Mouse (Mus musculus) thymus, postnatal 4 days (tissue): ENCODE data around the gene Chsy1.

ENCODE experiments used
- DNase-seq: peaks from one replicate; pipeline ENCODE4 v3.0.0; 2021

The Chsy1 gene

GRCm38 (mm10) chr7:66142514-66142913, 33.2 kb downstream of the Chsy1 start:
- DNase-seq: no peak

DNA sequence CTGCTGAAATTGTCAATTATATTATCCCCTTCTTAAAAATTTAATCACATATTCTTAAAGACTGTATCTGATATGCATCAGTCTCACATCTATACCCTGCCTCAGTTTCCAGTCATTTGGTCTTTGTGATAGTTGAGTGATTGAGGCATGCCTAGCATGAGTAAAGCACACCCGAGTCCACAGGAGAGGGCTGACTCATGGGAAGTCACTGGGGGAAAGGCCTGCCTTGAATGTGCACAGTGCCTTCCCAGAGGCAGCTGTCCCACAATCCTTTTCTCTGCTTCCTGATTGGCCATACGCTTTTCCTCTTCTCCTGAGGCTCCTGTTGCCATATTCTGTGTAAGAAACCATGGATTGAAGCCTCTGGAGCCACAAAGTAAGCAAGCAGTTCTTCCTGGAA, 35.2 kb downstream of the Chsy1 start:
- no peak for DNase-seq

DNA sequence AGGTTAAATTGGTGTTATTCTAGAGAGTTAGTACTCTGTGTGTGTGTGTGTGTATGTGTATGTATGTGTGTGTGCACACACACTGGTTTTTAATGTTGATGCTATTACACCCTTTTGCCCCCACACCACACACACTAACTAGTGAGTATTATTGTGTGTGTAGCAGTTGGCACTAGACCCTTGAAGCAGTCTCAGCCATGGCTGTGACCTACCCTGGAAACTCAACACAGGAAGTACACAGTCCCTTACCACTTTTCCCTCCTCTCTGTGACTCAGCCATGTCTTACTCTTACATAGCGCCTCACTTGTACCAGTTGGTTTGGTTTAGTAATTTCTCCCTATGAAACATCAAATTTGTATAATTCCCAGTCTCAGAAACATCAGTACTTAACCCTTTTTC, 37.8 kb downstream of the Chsy1 start:
- no peak for DNase-seq

- DNase-seq: no peak
Observed at GRCm38 (mm10) chr7:66147816-66148215, 38.5 kb downstream of the Chsy1 start.

- no peak for DNase-seq
Observed at GRCm38 (mm10) chr7:66149506-66149905, 40.2 kb downstream of the Chsy1 start.

DNA sequence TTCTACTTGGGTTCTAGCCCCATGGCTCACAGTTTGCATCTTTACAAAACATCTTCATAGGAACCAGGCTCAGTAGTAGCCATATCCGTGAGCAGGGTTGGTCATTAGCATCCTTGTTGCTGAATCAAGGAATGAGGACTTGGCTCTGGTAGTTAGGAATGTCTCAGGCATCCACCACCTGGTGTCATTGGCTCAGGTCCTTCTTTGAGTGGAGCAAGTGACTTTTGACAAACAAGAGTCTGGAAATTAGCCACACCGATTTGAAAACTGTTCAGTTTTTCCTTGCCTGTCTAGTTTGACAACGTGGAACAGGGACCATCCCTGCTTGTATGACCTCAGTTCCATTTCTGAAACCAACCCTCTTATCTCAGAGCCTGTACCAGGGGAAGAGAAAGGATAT, 41.1 kb downstream of the Chsy1 start:
- no peak for DNase-seq

GRCm38 (mm10) chr7:66157413-66157812, 48.1 kb downstream of the Chsy1 start:
- no peak for DNase-seq

- no peak for DNase-seq
Observed at GRCm38 (mm10) chr7:66157861-66158415, 48.6 kb downstream of the Chsy1 start.

DNA sequence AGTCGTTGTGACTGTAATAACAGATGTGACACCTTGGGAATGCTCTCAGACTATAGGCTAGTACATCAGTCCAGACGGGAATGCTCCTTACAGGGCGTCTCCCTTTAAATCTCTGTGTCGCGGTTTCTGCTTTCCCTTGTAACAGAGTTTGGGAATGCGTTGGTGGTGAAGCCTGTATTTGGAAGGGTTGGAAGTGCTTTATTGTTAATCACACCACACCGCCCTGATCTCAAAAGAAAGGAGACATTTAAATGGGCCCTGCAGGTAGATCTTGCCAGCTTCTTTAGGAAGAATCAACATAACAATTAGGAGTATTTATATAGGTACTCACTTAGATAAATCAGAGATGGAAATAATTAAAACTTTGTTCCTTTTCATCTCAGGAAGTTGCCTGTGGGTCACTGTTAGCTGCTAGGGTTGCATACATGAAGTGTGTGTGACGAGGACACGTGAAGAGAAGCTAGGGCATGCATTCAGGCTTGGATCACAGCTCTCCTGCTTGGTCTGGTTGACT, 49.4 kb downstream of the Chsy1 start:
- no peak for DNase-seq

- no peak for DNase-seq
Observed at GRCm38 (mm10) chr7:66159961-66160360, 50.6 kb downstream of the Chsy1 start.

- no peak for DNase-seq
Observed at GRCm38 (mm10) chr7:66161836-66162235, 52.5 kb downstream of the Chsy1 start.

GRCm38 (mm10) chr7:66162489-66162888, 53.2 kb downstream of the Chsy1 start:
- no peak for DNase-seq

- DNase-seq: no peak
Observed at GRCm38 (mm10) chr7:66162981-66163380, 53.7 kb downstream of the Chsy1 start.

- no peak for DNase-seq
Observed at GRCm38 (mm10) chr7:66164427-66165031, 55.2 kb downstream of the Chsy1 start.

- DNase-seq: no peak
Observed at GRCm38 (mm10) chr7:66165036-66165798, 55.9 kb downstream of the Chsy1 start.

- DNase-seq: no peak
Observed at GRCm38 (mm10) chr7:66168877-66169276, 59.6 kb downstream of the Chsy1 start.

DNA sequence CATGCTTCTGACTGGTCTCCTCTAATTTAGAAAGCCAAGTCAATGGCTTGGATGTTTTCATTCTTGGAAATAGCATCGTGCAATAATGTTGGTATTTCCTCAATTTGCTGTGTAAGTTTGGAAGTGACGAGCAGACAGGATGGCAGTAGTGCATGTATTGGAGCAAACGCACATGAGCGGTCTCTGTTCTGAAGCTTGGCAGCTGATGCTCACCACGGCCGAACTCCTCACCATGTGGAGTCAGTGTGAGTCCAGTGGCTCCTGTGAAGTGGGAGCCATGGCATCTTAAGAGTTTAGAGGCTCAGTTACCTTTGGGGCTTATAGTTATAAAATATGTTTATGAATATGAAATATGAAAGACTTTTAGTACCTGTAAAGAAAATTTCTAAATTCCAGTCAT, 60.2 kb downstream of the Chsy1 start:
- no peak for DNase-seq

DNA sequence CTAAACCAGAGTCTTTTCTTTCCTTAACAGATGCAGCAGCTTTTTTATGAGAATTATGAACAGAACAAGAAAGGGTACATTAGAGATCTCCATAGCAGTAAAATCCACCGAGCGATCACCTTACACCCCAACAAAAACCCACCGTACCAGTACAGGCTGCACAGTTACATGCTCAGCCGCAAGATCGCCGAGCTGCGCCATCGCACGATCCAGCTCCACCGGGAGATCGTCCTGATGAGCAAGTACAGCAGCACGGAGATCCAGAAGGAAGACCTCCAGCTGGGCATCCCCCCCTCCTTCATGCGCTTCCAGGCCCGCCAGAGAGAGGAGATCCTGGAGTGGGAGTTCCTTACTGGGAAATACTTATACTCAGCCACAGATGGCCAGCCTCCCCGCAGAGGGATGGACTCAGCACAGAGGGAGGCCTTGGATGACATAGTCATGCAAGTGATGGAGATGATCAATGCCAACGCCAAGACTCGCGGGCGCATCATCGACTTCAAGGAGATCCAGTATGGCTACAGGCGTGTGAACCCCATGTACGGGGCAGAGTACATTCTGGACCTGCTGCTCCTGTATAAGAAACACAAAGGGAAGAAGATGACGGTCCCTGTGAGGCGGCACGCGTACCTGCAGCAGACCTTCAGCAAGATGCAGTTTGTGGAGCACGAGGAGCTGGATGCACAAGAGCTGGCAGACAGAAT, 61.6 kb downstream of the Chsy1 start:
- no peak for DNase-seq

DNA sequence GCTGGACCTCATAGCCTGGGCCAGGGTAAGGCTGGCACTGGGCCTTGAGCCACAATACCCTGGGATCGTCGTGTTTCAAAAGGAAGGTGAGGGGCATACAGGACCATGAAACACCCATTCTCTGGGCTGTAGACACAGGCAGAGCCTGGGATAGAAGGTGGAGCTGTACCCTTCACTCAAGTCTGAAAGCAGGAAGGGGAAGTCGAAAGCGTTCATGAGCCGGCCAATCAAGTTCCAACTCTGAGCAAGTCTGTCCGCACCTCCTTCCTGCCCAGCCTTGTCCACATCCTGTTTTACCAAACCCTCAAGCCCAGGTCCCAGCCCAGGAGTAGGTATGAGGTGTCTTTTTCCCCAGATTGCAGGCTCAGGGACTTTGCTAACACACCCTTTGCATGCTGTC, 66.4 kb downstream of the Chsy1 start:
- no peak for DNase-seq

GRCm38 (mm10) chr7:66176256-66176655, 66.9 kb downstream of the Chsy1 start:
- DNase-seq: no peak

DNA sequence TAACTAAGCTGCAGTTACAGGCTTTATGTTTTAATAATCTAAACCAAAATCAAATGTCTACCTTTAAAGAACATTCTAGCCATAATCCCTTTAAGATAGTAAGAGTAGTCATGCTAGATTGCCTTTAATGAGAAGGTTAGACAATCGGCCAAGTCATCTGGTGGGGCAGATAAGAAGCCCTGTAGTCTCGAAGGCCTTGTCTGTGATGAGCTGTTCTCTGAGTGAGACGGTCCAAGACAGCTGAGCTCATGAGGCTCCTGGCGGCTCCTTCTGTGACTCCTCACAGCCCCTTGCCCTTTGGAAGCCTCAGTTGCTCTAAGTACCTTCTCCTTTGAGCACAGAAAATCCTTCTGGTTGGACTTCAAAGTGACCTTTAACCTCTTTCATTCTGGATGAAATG, 67.6 kb downstream of the Chsy1 start:
- DNase-seq: no peak

- DNase-seq: no peak
Observed at GRCm38 (mm10) chr7:66178101-66178500, 68.8 kb downstream of the Chsy1 start.

DNA sequence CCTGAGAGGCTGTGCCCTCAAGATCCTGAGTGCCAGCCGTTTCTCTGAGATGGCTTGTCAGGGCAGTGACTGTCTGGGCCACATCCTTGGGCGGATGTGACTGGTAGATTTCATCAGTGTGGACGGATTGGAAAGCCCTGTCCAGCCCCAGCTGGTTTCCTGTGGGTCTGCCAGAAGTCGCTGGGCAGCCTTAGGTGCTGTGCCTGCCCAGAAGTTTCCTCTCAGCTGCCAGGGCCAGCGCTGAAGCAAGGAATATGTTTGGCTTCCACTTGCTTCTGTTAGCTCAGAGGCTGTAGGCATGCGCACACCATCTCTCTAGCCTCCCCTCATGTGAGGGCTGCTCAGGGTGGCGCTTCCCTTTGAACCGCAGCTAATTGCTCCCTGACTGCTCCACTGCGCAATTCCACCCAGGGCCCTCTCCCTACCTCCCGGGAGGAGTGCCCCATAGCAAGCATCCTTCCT, 69.8 kb downstream of the Chsy1 start:
- DNase-seq: peak; percentile 23
